Mouse (Mus musculus) liver, postnatal 0 days (tissue): ENCODE measurements around the gene Thada. TPM values are rescaled to one million over a fixed set of nuclear protein-coding genes. Genes with fewer than 3 reads are reported as not detected.

Experiments
- ATAC-seq: fragments of 200-750 bp; cut with Nextera tagmentation; 2 replicates; pipeline ENCODE4 v1.8.0; 2017; ENCODE audit warnings: mild to moderate bottlenecking, moderate library complexity
- DNase-seq: peaks from one replicate; pipeline ENCODE4 v3.0.0-alpha.2; 2016
- H3K27ac ChIP-seq: fragments of 300-500 bp; sonication (generic); 2 replicates; pipeline ENCODE4 v1.5.1; 2014; ENCODE audit warnings: antibody characterized with exemption, moderate library complexity, mild to moderate bottlenecking, low read depth
- H3K27me3 ChIP-seq: fragments of 300-500 bp; sonication (generic); 2 replicates; pipeline ENCODE4 v1.6.1; 2014; ENCODE audit warnings: low read length, control low read depth, mixed read lengths; ENCODE audit not compliant: insufficient read depth
- H3K36me3 ChIP-seq: fragments of 300-500 bp; sonication (generic); replicated peaks from 2 replicates; pipeline ENCODE4 v1.6.1; 2014; ENCODE audit warnings: mild to moderate bottlenecking, control low read depth, low read length, moderate library complexity, mixed read lengths; ENCODE audit not compliant: insufficient read depth
- H3K4me1 ChIP-seq: fragments of 300-500 bp; sonication (generic); 2 replicates; pipeline ENCODE4 v1.6.1; 2014; ENCODE audit warnings: antibody characterized with exemption, mild to moderate bottlenecking, control low read depth; ENCODE audit not compliant: insufficient read depth
- H3K4me2 ChIP-seq: fragments of 300-500 bp; sonication (generic); 2 replicates; pipeline ENCODE4 v1.6.1; 2014; ENCODE audit warnings: low read depth, mild to moderate bottlenecking, low read length, moderate library complexity, mixed read lengths
- H3K4me3 ChIP-seq: fragments of 300-500 bp; sonication (generic); 2 replicates; pipeline ENCODE4 v1.5.1; 2014; ENCODE audit warnings: low read depth, low read length
- H3K9ac ChIP-seq: fragments of 300-500 bp; sonication (generic); replicated peaks from 2 replicates; pipeline ENCODE4 v1.6.1; 2014; ENCODE audit warnings: mild to moderate bottlenecking, moderate library complexity
- H3K9me3 ChIP-seq: fragments of 300-500 bp; sonication (generic); 2 replicates; pipeline ENCODE4 v1.6.1; 2016; ENCODE audit warnings: mild to moderate bottlenecking, control low read depth, low read length, mixed read lengths
- CTCF ChIP-seq: sonication (generic); IDR thresholded peaks from 2 replicates; pipeline ENCODE4 v1.5.1; 2016; ENCODE audit warnings: antibody characterized with exemption, low read depth
- EP300 ChIP-seq: IDR thresholded peaks from 2 replicates; pipeline ENCODE4 v1.6.1; 2016; ENCODE audit warnings: antibody characterized with exemption, low read depth, mild to moderate bottlenecking
- WGBS: fragments of 180-500 bp; shearing (Covaris S2); extraction: QIAGEN DNeasy Blood & Tissue Kit; methylation state at CpG from one replicate; pipeline ENCODE4 v1.1.7; 2014; ENCODE audit not compliant: insufficient replicate concordance; 5-methylcytosine and 5-hydroxymethylcytosine counted together
- polyA plus RNA-seq: library from polyadenylated mRNA; unstranded; fragments of >200 nt; fragmentation: Nextera tagmentation; extraction: Ambion mirVana; gene quantifications from 2 replicates; pipeline ENCODE4 v1.2.1, GENCODE M21; 2015

The Thada gene
- polyA plus RNA-seq, 1 experiment from 2014 or later: 1.2 TPM

DNA sequence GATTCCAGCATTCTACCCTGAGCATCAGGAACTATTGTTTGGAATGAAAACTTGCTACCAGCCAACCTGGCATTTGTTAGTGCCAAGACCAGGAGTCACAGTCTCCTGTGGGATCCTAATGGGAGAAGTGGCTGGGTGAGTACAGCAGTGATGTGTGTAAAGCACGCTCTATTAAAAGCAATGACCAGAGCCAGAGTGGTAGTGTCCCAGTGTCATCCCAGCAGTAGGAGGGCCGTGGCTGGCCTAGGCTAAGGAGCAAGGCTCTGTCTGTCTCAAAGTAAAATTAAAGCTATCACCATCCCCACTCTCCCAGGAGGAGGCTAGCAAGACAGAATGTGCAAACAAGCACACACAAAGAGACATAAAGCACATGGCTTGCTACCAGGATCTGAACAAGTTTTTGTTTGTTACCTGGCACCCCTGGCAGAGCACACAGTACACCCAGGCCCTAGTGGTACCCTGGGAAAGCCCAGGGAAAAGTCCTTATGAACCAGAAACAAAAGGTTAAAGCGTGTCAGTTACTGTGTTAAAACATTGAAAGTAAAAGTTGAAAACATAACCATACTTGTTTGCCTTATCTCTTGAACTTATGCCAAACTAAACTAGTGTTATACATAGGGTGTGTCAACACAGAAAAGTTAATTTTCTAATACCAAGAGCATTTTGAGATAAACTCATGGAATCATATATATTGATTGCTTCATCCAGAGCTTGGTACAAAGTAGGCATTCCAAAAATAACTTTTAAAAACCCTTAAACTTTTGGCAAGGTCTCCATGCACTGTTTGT lies 199.7 kb downstream of the Thada start:
- no peaks in the 10 kb centered on the region for H3K9me3 ChIP-seq
- no peaks in the 10 kb centered on the region for H3K27me3 ChIP-seq
- ATAC-seq (no peak), DNase-seq (no peak)
- no peak overlapping the region for H3K9ac ChIP-seq
- H3K36me3 ChIP-seq: no peaks in the 10 kb centered on the region
- 63% methylated on average over 3 of the region's 3 CpGs for WGBS
- no peak overlapping the region for H3K4me2 ChIP-seq
- peak overlapping the region; percentile 63 for H3K27ac ChIP-seq
- TF ChIP-seq CTCF (no peak), EP300 (0 out of 2 replicates have a peak, but pooled peaks have one; percentile 15)
- H3K4me1 ChIP-seq: peaks cover 31% of the 10 kb centered on the region
- no peak overlapping the region for H3K4me3 ChIP-seq

DNA sequence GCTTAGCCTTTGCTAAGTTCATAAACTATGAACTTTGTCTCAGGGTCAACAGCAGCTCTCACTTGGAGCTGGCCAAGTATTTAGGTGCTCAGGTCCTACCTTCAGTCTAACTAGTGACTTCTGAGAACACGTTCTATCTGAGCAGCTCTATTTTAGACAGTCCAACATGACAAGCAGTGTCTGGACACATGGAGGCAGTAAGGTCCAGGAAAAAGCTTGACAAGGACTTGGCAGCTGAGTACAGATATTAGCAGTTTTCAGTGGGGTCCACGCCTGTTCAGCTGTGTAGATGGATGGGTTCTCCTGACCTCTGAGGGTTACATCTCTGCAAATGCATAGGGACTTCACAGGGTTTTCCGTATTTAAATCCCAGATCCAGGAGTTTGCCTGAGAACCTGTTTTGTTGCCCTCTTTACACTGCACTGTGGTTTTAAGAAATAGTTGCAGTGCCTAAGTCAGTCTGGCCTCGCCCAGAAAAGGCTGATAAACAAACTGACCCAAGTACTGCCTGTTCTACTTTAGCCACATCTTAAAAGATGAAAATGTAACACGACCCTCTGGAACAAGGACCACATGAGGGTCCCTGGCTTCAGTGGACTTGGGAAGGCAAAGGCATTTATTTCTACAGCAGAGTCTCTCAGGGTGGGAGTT lies 200.4 kb downstream of the Thada start:
- no peak for ATAC-seq
- no peak overlapping the region for H3K4me3 ChIP-seq
- TF ChIP-seq EP300 (no peak), CTCF (peak; percentile 40)
- no peaks in the 10 kb centered on the region for H3K9me3 ChIP-seq
- no peak for DNase-seq
- H3K36me3 ChIP-seq: no peaks in the 10 kb centered on the region
- 0 out of 2 replicates have a peak overlapping the region, but pooled peaks have one; percentile 9 for H3K4me2 ChIP-seq
- WGBS: 65% methylated on average over 5 of the region's 5 CpGs
- peak overlapping the region; percentile 63 for H3K27ac ChIP-seq
- no peak overlapping the region for H3K9ac ChIP-seq
- H3K27me3 ChIP-seq: no peaks in the 10 kb centered on the region
- H3K4me1 ChIP-seq: peaks cover 37% of the 10 kb centered on the region

DNA sequence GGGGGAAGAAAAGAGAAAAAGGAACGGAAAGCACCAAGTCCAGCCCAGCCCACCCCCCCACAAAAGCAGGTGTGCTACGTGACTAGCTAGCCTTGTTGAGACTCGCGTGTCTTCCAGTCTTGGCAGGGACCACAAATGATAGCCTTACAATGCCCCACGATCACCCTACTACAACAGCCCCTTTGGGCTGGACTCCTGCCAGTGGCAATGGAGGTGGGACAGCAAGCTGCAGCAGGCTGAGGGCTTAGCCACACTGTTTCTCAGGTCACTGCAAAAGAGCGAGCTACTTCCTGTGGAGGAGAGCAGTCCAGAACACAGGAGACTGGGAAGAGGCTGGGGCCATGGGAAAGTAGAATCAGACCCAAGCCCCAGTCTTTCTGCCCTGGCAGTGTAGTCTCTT lies 201.7 kb downstream of the Thada start:
- 68% methylated on average over 6 of the region's 6 CpGs for WGBS
- H3K4me1 ChIP-seq: peaks cover 37% of the 10 kb centered on the region
- no peak overlapping the region for H3K4me3 ChIP-seq
- ATAC-seq (no peak), DNase-seq (no peak)
- no peak overlapping the region for H3K4me2 ChIP-seq
- H3K9ac ChIP-seq: no peak overlapping the region
- no peaks in the 10 kb centered on the region for H3K9me3 ChIP-seq
- H3K27ac ChIP-seq: no peak overlapping the region
- no peaks in the 10 kb centered on the region for H3K27me3 ChIP-seq
- no peaks in the 10 kb centered on the region for H3K36me3 ChIP-seq
- TF ChIP-seq CTCF: no peak
- no peak for TF ChIP-seq EP300

DNA sequence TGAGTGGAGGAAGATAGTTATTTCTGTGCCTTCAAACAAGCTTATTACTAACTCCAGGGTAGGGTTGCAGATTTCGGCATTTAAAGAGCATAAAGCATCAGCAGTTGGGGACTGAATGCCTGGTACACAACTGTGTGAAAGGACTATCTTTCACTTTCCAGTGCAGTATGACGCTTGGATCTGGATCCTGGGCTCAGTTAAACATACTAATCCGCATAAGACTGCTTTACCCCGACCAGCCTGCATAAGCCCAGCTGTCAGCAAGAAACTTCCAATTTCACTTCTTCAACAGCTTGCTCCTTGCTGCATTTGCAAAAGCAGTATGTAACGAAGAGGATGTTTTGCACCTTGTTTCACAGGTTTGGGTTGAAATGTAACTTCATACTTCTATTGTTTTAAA lies 202.4 kb downstream of the Thada start:
- Histone ChIP-seq H3K27ac (no peak overlapping the region), H3K4me2 (no peak overlapping the region), H3K9ac (no peak overlapping the region), H3K27me3 (no peaks in the 10 kb centered on the region), H3K9me3 (no peaks in the 10 kb centered on the region), H3K4me3 (no peak overlapping the region), H3K4me1 (peaks cover 37% of the 10 kb centered on the region), H3K36me3 (no peaks in the 10 kb centered on the region)
- DNase-seq (no peak), ATAC-seq (no peak)
- WGBS: 77% methylated on average over 5 of the region's 5 CpGs
- TF ChIP-seq CTCF (no peak), EP300 (no peak)

DNA sequence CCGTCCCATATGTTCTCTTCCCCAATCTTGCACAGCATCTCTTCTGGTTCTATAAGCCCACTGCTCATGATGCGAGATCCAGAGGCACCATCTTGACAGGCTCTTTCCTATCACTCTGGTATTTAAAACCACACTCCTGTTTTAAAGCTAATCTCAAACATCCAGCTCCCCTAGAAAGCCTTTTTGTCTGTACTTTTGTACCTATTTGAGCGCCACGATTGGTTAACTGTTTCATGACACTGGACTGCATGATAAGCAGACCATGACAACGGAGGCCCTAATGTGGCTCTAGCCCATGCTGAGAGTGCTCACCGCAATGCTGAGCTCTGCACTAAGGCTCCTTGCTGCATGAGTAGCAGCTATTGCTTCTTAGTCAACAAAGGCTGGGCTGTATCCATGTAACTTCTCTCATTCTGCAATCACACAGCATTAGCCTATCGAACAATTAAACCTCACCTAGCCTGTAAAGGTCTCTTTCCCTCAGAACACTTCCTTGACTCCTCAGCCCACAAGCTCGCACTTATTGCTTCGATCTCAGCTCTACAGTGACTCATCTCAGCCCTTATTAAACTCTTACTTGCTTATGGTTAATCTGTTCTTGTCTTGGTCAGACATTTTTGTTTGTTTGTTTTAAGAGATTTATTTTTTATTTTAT lies 203.6 kb downstream of the Thada start:
- WGBS: 58% methylated on average over 9 of the region's 9 CpGs
- H3K4me1 ChIP-seq: peaks cover 28% of the 10 kb centered on the region

DNA sequence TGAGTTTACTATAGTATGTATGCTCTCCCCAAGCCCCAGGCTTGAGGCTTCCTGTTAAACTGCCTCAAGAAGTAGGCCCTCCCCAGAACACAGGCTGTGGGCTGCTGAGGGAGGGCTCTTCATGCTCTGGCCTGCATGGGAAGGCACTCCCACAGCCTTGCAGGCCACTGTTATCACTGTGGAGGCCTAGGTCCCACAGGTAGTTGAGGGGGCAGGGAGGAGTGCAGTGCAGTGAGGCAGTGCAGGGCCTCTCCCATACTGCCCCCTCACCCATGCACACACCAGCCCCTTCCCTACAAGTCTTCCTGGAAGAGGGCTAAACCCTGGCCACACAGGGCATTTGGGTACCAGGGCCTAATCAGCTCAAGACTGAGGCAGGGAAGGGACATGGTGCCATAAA lies 205.0 kb downstream of the Thada start:
- Histone ChIP-seq H3K4me3 (no peak overlapping the region), H3K27me3 (no peaks in the 10 kb centered on the region), H3K36me3 (no peaks in the 10 kb centered on the region), H3K27ac (no peak overlapping the region), H3K9me3 (no peaks in the 10 kb centered on the region), H3K4me2 (no peak overlapping the region), H3K4me1 (peaks cover 22% of the 10 kb centered on the region), H3K9ac (no peak overlapping the region)
- DNase-seq (no peak), ATAC-seq (no peak)
- TF ChIP-seq CTCF: no peak
- no peak for TF ChIP-seq EP300

More for the DNA sequence above, 203.6 kb downstream of the Thada start:
- H3K4me2 ChIP-seq: no peak overlapping the region
- peak; percentile 91 for TF ChIP-seq EP300
- no peak for TF ChIP-seq CTCF
- ATAC-seq (peak; percentile 90), DNase-seq (no peak)
- H3K9ac ChIP-seq: no peak overlapping the region
- no peaks in the 10 kb centered on the region for H3K9me3 ChIP-seq
- H3K27me3 ChIP-seq: no peaks in the 10 kb centered on the region
- no peak overlapping the region for H3K4me3 ChIP-seq
- H3K27ac ChIP-seq: no peak overlapping the region
- no peaks in the 10 kb centered on the region for H3K36me3 ChIP-seq
